Mouse (Mus musculus) erythroblast, embryonic 14.5 days (primary cell): ENCODE results near the gene Fbxo46.

Experiments
- GATA1 ChIP-seq: IDR thresholded peaks from 2 replicates; pipeline ENCODE4 v1.6.1; 2012; ENCODE audit warnings: low read length, inconsistent platforms, mixed read lengths
- TAL1 ChIP-seq: IDR thresholded peaks from 3 replicates; pipeline ENCODE4 v1.6.1; 2012; ENCODE audit warnings: low read length, inconsistent platforms, mixed read lengths

- TF ChIP-seq GATA1 = no peak
- TF ChIP-seq TAL1 = no peak
Measured at GRCm38 (mm10) chr7:19121686-19122085, 2.0 kb downstream of the Fbxo46 start.
